Mouse (Mus musculus) bone marrow, adult 2 months (tissue): ENCODE measurements around the gene Plpp6. TPM values are rescaled to one million over a fixed set of nuclear protein-coding genes. Genes with fewer than 3 reads are reported as not detected.
"Not testable (repeated sequence)": the region's sequence is repeated elsewhere in the genome, so short reads cannot be mapped to it uniquely, and the experiment has no call there.

Source experiments
- H3K27ac ChIP-seq: fragments of 200-500 bp; 2 replicates; pipeline ENCODE4 v1.5.1; 2012; ENCODE audit warnings: low read depth, mild to moderate bottlenecking, control low read depth, inconsistent platforms, low read length; ENCODE audit not compliant: control insufficient read depth, poor library complexity, insufficient read depth
- H3K4me1 ChIP-seq: fragments of 200-500 bp; 2 replicates; pipeline ENCODE4 v1.6.1; 2011; ENCODE audit warnings: low read length; ENCODE audit not compliant: control insufficient read depth, insufficient read depth
- H3K4me3 ChIP-seq: fragments of 200-500 bp; replicated peaks from 2 replicates; pipeline ENCODE3; 2011; ENCODE audit warnings: mild to moderate bottlenecking, low read depth, low read length, control low read depth; ENCODE audit not compliant: control insufficient read depth
- CTCF ChIP-seq: fragments of 200-500 bp; IDR thresholded peaks from 2 replicates; pipeline ENCODE4 v1.5.1; 2011; ENCODE audit warnings: low read length, control low read depth; ENCODE audit not compliant: control insufficient read depth, insufficient read depth
- POLR2A ChIP-seq: fragments of 200-500 bp; IDR thresholded peaks from 2 replicates; pipeline ENCODE4 v1.6.1; 2011; ENCODE audit warnings: low read depth, mild to moderate bottlenecking, control low read depth, low read length, borderline replicate concordance; ENCODE audit not compliant: control insufficient read depth
- WGBS: fragments of 180-500 bp; shearing (Covaris S2); methylation state at CpG from one replicate; pipeline ENCODE4 v1.1.7; 2018; 5-methylcytosine and 5-hydroxymethylcytosine counted together
- polyA plus RNA-seq: library from polyadenylated mRNA; stranded (reverse); fragments of >200 nt; gene quantifications from 2 replicates; pipeline ENCODE4 v1.2.4, GENCODE M21; 2011; ENCODE audit warnings: low replicate concordance; ENCODE audit not compliant: missing spikeins, insufficient read depth, insufficient read length

Plpp6 gene
- polyA plus RNA-seq, 1 experiment: 3.5 TPM

- no peak for TF ChIP-seq POLR2A
- no peak for TF ChIP-seq CTCF
- 1% methylated on average over 41 of the region's 41 CpGs for WGBS
- peak overlapping the region; percentile 91 for H3K27ac ChIP-seq
These were observed 27.0 kb downstream of the Plpp6 start for GRCm38 (mm10) chr19:28990590-28991221.

GRCm38 (mm10) chr19:28991391-28991790 lies 27.6 kb downstream of the Plpp6 start:
- Histone ChIP-seq H3K4me3 (no peak overlapping the region), H3K4me1 (peaks cover 3% of the 10 kb centered on the region), H3K27ac (no peak overlapping the region)
- TF ChIP-seq CTCF (no peak), POLR2A (no peak)
- WGBS: 41% methylated on average over 5 of the region's 5 CpGs

More at GRCm38 (mm10) chr19:28990590-28991221, 27.0 kb downstream of the Plpp6 start:
- peak overlapping the region; percentile 95 for H3K4me3 ChIP-seq
- peaks cover 1% of the 10 kb centered on the region for H3K4me1 ChIP-seq

- Histone ChIP-seq H3K4me3 (no peak overlapping the region), H3K27ac (no peak overlapping the region), H3K4me1 (peaks cover 3% of the 10 kb centered on the region)
- TF ChIP-seq CTCF: no peak
- TF ChIP-seq POLR2A: no peak
- WGBS: 87% methylated on average over 7 of the region's 7 CpGs
These were observed 31.1 kb downstream of the Plpp6 start for GRCm38 (mm10) chr19:28994870-28995269.

- 29% methylated on average over 5 of the region's 5 CpGs for whole genome bisulfite sequencing
- Histone ChIP-seq H3K27ac (no peak overlapping the region), H3K4me3 (no peak overlapping the region), H3K4me1 (peaks cover 3% of the 10 kb centered on the region)
- TF ChIP-seq CTCF (no peak), POLR2A (no peak)
These were observed 31.6 kb downstream of the Plpp6 start for GRCm38 (mm10) chr19:28995366-28995765.

DNA sequence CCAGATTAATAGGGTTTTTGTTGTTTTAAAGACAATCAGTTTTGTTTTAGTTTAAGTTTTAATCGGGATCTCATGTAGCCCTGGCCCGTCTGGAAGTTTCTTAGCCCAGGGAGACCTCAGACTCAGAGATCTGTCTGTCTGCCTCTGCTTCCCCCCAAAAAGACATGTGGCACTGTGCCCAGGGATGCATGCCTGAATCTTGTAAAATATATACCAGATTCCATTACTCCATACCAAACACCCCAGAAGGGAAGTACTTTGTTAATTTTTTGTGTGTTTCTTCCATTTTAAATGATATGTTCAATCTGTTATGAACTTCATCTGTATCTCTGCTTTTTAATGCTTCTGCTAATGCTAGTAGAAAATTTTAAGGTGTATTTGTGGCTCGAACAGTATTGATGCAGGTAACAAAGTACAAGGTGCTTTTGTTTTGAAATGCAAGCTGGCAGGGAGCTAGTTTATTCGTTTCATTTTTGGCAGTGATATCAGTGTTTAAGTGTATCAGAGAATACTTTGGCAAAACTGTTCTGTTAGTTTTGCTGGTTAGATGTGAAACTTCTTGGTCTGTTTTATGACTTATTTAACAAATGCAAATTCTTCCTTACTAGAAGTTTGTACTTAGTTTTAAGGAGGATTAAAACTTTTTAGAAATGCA lies 34.4 kb downstream of the Plpp6 start:
- Histone ChIP-seq H3K4me1 (peaks cover 3% of the 10 kb centered on the region), H3K27ac (no peak overlapping the region), H3K4me3 (no peak overlapping the region)
- TF ChIP-seq CTCF (no peak), POLR2A (no peak)
- WGBS: 83% methylated on average over 4 of the region's 4 CpGs

GRCm38 (mm10) chr19:29000321-29000720 lies 36.6 kb downstream of the Plpp6 start:
- 94% methylated on average over 16 of the region's 16 CpGs for WGBS
- not testable (repeated sequence) for H3K27ac ChIP-seq, H3K4me1 ChIP-seq, H3K4me3 ChIP-seq

DNA sequence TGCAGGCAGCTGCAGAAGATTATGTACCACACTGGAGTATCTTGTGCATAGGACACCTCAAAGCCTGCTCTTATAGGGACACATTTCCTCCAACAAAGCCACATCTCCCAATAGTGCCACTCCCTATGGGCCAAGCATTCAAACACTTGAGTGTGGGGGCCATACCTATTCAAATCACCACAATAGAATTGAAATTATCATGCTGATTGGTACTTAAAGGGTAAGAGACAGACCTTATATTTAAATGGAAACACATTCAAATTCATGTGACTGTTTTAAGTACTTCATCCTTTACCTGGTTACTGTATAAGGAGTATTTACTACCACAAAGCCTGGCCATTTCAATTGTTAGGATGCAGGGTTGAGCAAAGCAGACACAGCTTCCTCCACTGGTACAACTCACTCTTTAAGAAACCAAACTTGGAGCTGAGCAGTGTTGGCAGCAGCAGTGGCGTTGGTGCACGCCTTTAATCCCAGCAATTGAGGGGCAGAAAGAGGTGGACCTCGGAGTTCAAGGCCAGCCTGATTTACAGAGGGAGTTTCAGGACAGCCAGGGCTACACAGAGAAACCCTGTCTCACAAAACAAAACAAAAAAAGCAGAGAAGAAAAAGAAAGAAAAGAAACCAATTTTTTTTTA lies 44.4 kb downstream of the Plpp6 start:
- Histone ChIP-seq H3K27ac (no peak overlapping the region), H3K4me3 (no peak overlapping the region), H3K4me1 (no peaks in the 10 kb centered on the region; the same call in 1 of the 2 replicates)
- TF ChIP-seq POLR2A: no peak
- no peak for TF ChIP-seq CTCF
- WGBS: 90% methylated on average over 3 of the region's 3 CpGs

DNA sequence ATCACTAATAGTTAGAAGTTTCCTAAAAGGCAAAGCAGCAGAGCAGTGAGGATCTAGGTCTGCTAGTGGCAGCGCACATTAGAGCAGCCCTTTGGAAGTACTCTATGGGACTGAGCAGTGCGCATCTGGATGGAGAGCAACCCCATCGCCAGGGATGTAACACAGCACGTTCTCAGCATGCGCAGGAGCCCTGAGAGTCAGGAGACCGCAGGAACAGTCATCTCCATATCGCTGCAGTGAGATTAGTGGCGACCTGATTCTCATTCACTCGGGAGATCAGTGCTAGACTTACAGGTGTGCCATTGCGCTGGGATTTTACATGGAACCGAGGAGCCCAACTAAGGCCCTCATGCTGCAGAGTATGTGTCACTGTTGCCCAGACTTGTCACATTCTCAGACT lies 45.3 kb downstream of the Plpp6 start:
- Histone ChIP-seq H3K27ac (no peak overlapping the region), H3K4me3 (no peak overlapping the region), H3K4me1 (no peaks in the 10 kb centered on the region; the same call in 1 of the 2 replicates)
- TF ChIP-seq CTCF: no peak
- TF ChIP-seq POLR2A: no peak
- WGBS: 93% methylated on average over 11 of the region's 11 CpGs
